Mouse (Mus musculus): Measurements from ENCODE around the gene Trim43a.
"Not testable (repeated sequence)": the region's sequence is repeated elsewhere in the genome, so short reads cannot be mapped to it uniquely, and the experiment has no call there.

GRCm38 (mm10) chr9:88570471-88570870, 10.2 kb upstream of the Trim43a start:
- not testable (repeated sequence) for TF ChIP-seq CTCF (IDR thresholded peaks at IDR 0.05; ENCODE audit: low read depth, low read length); GATA1 (IDR thresholded peaks at IDR 0.05; ENCODE audit: borderline replicate concordance, low read length)

All from G1E (cell line).